Mouse (Mus musculus) heart, embryonic 10.5 days (tissue): ENCODE results near the gene Sel1l3. TPM values are rescaled to one million over a fixed set of nuclear protein-coding genes. Genes with fewer than 3 reads are reported as not detected.

Source experiments
- DNase-seq: peaks from one replicate; pipeline ENCODE4 v3.0.0-alpha.2; 2017; ENCODE audit warnings: low spot score
- H3K27ac ChIP-seq: fragments of 300-500 bp; sonication (generic); 2 replicates; pipeline ENCODE4 v1.5.1; 2016; ENCODE audit warnings: mild to moderate bottlenecking
- H3K27me3 ChIP-seq: fragments of 300-500 bp; sonication (generic); 2 replicates; pipeline ENCODE4 v1.6.1; 2016; ENCODE audit warnings: mild to moderate bottlenecking; ENCODE audit not compliant: poor library complexity, insufficient read depth, severe bottlenecking
- H3K36me3 ChIP-seq: fragments of 300-500 bp; sonication (generic); 2 replicates; pipeline ENCODE4 v1.6.1; 2016; ENCODE audit warnings: mild to moderate bottlenecking, moderate library complexity
- H3K4me1 ChIP-seq: fragments of 300-500 bp; sonication (generic); 2 replicates; pipeline ENCODE4 v1.6.1; 2016; ENCODE audit warnings: mild to moderate bottlenecking
- H3K4me3 ChIP-seq: fragments of 300-500 bp; sonication (generic); 2 replicates; pipeline ENCODE4 v1.5.1; 2016; ENCODE audit warnings: mild to moderate bottlenecking, moderate library complexity
- H3K9me3 ChIP-seq: fragments of 300-500 bp; sonication (generic); 2 replicates; pipeline ENCODE4 v1.6.1; 2016; ENCODE audit warnings: mild to moderate bottlenecking, moderate library complexity
- WGBS: fragments of 180-500 bp; shearing (Covaris S2); methylation state at CpG from one replicate; pipeline ENCODE4 v1.1.7; 2016; 5-methylcytosine and 5-hydroxymethylcytosine counted together
- polyA plus RNA-seq: library from polyadenylated mRNA; unstranded; fragments of >200 nt; fragmentation: Nextera tagmentation; extraction: Ambion mirVana; gene quantifications from 2 replicates; pipeline ENCODE4 v1.2.1, GENCODE M21; 2016

The Sel1l3 gene
- polyA plus RNA-seq, 1 experiment from 2014 or later = 1.9 TPM

GRCm38 (mm10) chr5:53146684-53147061 is 67.1 kb downstream of the Sel1l3 start:
- Histone ChIP-seq H3K36me3 (0 out of 2 replicates have a peak, but pooled peaks cover 3% of the 10 kb centered on the region), H3K4me1 (peaks cover 30% of the 10 kb centered on the region), H3K27ac (peak overlapping the region; percentile 47; the same call in 1 of the 2 replicates), H3K9me3 (no peaks in the 10 kb centered on the region), H3K27me3 (no peaks in the 10 kb centered on the region), H3K4me3 (no peak overlapping the region)
- no peak for DNase-seq
- WGBS = 64% methylated on average over 4 of the region's 4 CpGs

GRCm38 (mm10) chr5:53146049-53146683 is 67.6 kb downstream of the Sel1l3 start:
- peaks cover 30% of the 10 kb centered on the region for H3K4me1 ChIP-seq
- no peak for DNase-seq
- H3K4me3 ChIP-seq = no peak overlapping the region
- no peaks in the 10 kb centered on the region for H3K27me3 ChIP-seq
- H3K27ac ChIP-seq = peak overlapping the region; percentile 47; the same call in 1 of the 2 replicates
- 78% methylated on average over 10 of the region's 10 CpGs for WGBS
- H3K9me3 ChIP-seq = no peaks in the 10 kb centered on the region
- H3K36me3 ChIP-seq = 0 out of 2 replicates have a peak, but pooled peaks cover 3% of the 10 kb centered on the region

DNA sequence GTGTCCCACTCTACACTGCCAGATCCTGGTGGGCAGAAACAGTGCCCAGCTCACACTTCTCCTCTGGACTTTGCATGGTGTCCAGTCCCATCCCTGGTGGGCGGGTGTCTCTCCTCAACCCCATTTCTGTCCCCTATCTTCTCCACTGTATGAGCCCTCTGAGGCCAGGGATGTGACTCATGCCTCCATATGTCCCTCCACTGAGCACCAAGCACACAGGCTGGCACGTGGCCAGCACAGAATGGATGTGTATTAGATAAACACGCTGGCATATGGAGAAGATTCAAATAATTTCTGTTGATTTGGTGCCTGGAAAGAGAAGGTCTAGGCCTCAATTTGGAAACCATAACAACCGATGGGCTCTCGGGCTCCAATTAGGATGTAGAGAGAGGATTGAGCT is 71.1 kb downstream of the Sel1l3 start:
- H3K4me1 ChIP-seq = peaks cover 31% of the 10 kb centered on the region
- no peak overlapping the region for H3K27ac ChIP-seq
- no peak overlapping the region for H3K4me3 ChIP-seq
- no peak for DNase-seq
- WGBS = 82% methylated on average over 5 of the region's 5 CpGs
- no peaks in the 10 kb centered on the region for H3K9me3 ChIP-seq
- H3K27me3 ChIP-seq = no peaks in the 10 kb centered on the region
- 0 out of 2 replicates have a peak, but pooled peaks cover 3% of the 10 kb centered on the region for H3K36me3 ChIP-seq

GRCm38 (mm10) chr5:53140158-53140927 is 73.4 kb downstream of the Sel1l3 start:
- Histone ChIP-seq H3K9me3 (no peaks in the 10 kb centered on the region), H3K27me3 (no peaks in the 10 kb centered on the region), H3K4me1 (peaks cover 19% of the 10 kb centered on the region), H3K27ac (peak overlapping the region; percentile 78; the same call in 1 of the 2 replicates), H3K36me3 (0 out of 2 replicates have a peak, but pooled peaks cover 3% of the 10 kb centered on the region), H3K4me3 (no peak overlapping the region)
- no peak for DNase-seq
- WGBS = 84% methylated on average over 8 of the region's 8 CpGs

GRCm38 (mm10) chr5:53139566-53139965 is 74.2 kb downstream of the Sel1l3 start:
- H3K4me3 ChIP-seq = no peak overlapping the region; the same call in 1 of the 2 replicates
- H3K9me3 ChIP-seq = no peaks in the 10 kb centered on the region
- H3K27me3 ChIP-seq = no peaks in the 10 kb centered on the region
- peak overlapping the region; percentile 78 for H3K27ac ChIP-seq
- H3K4me1 ChIP-seq = peaks cover 19% of the 10 kb centered on the region
- WGBS = 43% methylated on average over 11 of the region's 11 CpGs
- no peak for DNase-seq
- H3K36me3 ChIP-seq = 0 out of 2 replicates have a peak, but pooled peaks cover under 1% of the 10 kb centered on the region

DNA sequence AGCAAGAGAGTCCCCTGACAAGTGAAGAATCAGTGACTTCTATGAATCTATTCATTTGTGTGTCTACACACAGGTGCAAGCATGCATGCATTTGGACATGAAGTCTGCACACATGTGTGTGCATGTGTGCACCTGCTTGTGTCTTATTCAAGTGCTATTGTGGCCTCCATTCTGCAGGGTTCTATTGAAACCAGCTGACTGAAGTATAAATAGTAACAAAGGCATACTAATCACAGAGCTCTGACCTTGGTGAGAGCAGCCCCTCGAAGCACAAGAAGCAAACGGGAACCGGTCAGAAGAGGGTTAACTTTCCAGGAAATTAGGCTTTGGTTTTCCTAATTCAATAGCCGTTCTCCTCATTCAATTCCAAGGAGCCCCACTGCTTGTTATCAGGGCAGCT is 74.6 kb downstream of the Sel1l3 start:
- Histone ChIP-seq H3K27ac (peak overlapping the region; percentile 78), H3K36me3 (no peaks in the 10 kb centered on the region), H3K4me1 (peaks cover 19% of the 10 kb centered on the region), H3K27me3 (no peaks in the 10 kb centered on the region), H3K9me3 (no peaks in the 10 kb centered on the region), H3K4me3 (no peak overlapping the region; the same call in 1 of the 2 replicates)
- 30% methylated on average over 4 of the region's 4 CpGs for WGBS
- DNase-seq = no peak

GRCm38 (mm10) chr5:53138025-53138424 is 75.7 kb downstream of the Sel1l3 start:
- H3K4me3 ChIP-seq = no peak overlapping the region
- H3K4me1 ChIP-seq = peaks cover 19% of the 10 kb centered on the region
- H3K27me3 ChIP-seq = no peaks in the 10 kb centered on the region
- no peaks in the 10 kb centered on the region for H3K9me3 ChIP-seq
- WGBS = 85% methylated on average over 8 of the region's 8 CpGs
- no peaks in the 10 kb centered on the region for H3K36me3 ChIP-seq
- DNase-seq = no peak
- H3K27ac ChIP-seq = peak overlapping the region; percentile 53; the same call in 1 of the 2 replicates

- WGBS = 81% methylated on average over 8 of the region's 8 CpGs
Measured at GRCm38 (mm10) chr5:53135984-53136383, 77.7 kb downstream of the Sel1l3 start.

DNA sequence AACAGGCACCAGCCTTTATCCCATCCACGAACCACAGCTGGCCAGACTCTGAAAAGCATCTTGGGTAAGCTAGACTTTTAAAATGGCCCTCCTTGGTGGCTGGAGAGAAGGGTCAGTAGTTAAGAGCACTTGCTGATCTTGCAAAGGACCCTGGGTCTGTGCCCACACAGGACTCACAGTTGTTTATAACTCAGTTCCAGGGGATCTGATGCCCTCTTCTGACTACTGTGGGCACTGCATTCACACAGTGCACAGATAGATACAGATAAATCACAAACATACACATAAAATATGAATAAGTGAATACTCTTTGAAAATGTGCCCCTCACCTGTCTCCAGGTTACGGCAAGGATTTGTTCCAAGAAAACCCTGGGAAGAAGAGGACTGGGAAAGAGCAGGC is 79.7 kb downstream of the Sel1l3 start:
- WGBS = 87% methylated on average over 2 of the region's 2 CpGs
- H3K4me3 ChIP-seq = no peak overlapping the region
- no peaks in the 10 kb centered on the region for H3K36me3 ChIP-seq
- no peak overlapping the region for H3K27ac ChIP-seq
- H3K27me3 ChIP-seq = no peaks in the 10 kb centered on the region
- no peaks in the 10 kb centered on the region for H3K9me3 ChIP-seq
- no peak for DNase-seq
- peaks cover 10% of the 10 kb centered on the region for H3K4me1 ChIP-seq

More at GRCm38 (mm10) chr5:53135984-53136383, 77.7 kb downstream of the Sel1l3 start:
- peaks cover 19% of the 10 kb centered on the region for H3K4me1 ChIP-seq
- no peaks in the 10 kb centered on the region for H3K36me3 ChIP-seq
- H3K9me3 ChIP-seq = no peaks in the 10 kb centered on the region
- H3K4me3 ChIP-seq = no peak overlapping the region
- DNase-seq = no peak
- no peak overlapping the region for H3K27ac ChIP-seq
- H3K27me3 ChIP-seq = no peaks in the 10 kb centered on the region

DNA sequence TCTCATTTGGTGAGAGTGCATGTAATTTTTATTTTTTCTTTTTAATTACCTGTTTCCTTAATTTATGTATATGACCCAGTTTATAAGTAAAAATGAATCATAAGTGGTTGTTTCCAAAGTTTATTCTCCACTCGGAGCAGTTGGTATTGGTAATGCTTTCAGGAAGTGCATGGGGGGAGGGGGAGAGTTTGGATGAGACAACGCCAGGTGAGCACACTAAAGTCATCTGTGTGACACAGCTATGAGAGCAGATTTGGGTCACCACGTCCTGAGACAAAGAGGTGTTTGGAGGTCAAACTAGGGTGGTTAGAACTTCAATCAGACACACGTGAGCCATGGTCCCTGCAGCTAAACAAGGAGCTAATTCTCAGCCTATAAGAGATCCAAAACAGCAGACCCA is 89.0 kb downstream of the Sel1l3 start:
- DNase-seq = no peak
- H3K4me1 ChIP-seq = no peaks in the 10 kb centered on the region
- no peak overlapping the region for H3K4me3 ChIP-seq
- no peaks in the 10 kb centered on the region for H3K27me3 ChIP-seq
- WGBS = 63% methylated on average over 4 of the region's 4 CpGs
- no peaks in the 10 kb centered on the region for H3K9me3 ChIP-seq
- no peak overlapping the region for H3K27ac ChIP-seq
- H3K36me3 ChIP-seq = no peaks in the 10 kb centered on the region

GRCm38 (mm10) chr5:53123525-53124286 is 90.0 kb downstream of the Sel1l3 start:
- WGBS = 43% methylated on average over 10 of the region's 10 CpGs
- no peak overlapping the region for H3K27ac ChIP-seq
- DNase-seq = no peak
- H3K9me3 ChIP-seq = no peaks in the 10 kb centered on the region
- no peaks in the 10 kb centered on the region for H3K4me1 ChIP-seq
- H3K36me3 ChIP-seq = no peaks in the 10 kb centered on the region
- no peaks in the 10 kb centered on the region for H3K27me3 ChIP-seq
- no peak overlapping the region for H3K4me3 ChIP-seq

GRCm38 (mm10) chr5:53119689-53120088 is 94.0 kb downstream of the Sel1l3 start:
- Histone ChIP-seq H3K27me3 (no peaks in the 10 kb centered on the region), H3K36me3 (no peaks in the 10 kb centered on the region), H3K4me3 (no peak overlapping the region), H3K27ac (no peak overlapping the region), H3K9me3 (no peaks in the 10 kb centered on the region), H3K4me1 (no peaks in the 10 kb centered on the region)
- no peak for DNase-seq
- 70% methylated on average over 3 of the region's 3 CpGs for WGBS

DNA sequence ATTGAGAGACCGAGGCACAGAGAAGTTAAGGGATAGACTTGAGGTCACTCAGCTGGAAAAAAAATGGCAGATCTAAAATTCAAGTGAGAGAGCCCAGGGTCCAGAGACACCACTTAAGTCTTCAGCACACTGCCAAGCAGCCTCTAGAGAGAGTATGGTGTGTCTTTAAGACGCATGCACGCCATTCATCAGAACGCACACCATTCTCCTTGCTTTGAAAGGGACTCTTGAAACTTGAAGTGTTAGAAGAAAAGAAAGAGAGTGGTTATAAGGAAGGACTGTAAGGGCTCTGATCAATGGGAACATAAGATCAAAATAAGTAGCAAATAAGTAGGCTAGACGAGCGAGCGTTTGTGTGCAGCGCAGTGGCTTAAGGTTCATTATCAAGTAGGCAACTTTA is 95.5 kb downstream of the Sel1l3 start:
- H3K27ac ChIP-seq = no peak overlapping the region
- H3K36me3 ChIP-seq = no peaks in the 10 kb centered on the region
- H3K27me3 ChIP-seq = no peaks in the 10 kb centered on the region
- WGBS = 88% methylated on average over 8 of the region's 8 CpGs
- no peak for DNase-seq
- no peaks in the 10 kb centered on the region for H3K4me1 ChIP-seq
- H3K9me3 ChIP-seq = no peaks in the 10 kb centered on the region
- no peak overlapping the region for H3K4me3 ChIP-seq
